Mouse (Mus musculus) splenic B cell, adult 2 months (primary cell): ENCODE data around the gene Lrguk.

Source experiments
- DNase-seq: peaks from one replicate; pipeline ENCODE4 v3.0.0-alpha.2; 2011; ENCODE audit warnings: low read depth, low spot score
- H3K27me3 ChIP-seq: 2 replicates; pipeline ENCODE4 v1.6.1; 2012; ENCODE audit warnings: mild to moderate bottlenecking, low read length, moderate library complexity, mixed read lengths; ENCODE audit not compliant: control insufficient read depth, poor library complexity, insufficient read depth, severe bottlenecking
- H3K36me3 ChIP-seq: 2 replicates; pipeline ENCODE4 v1.6.1; 2012; ENCODE audit warnings: mild to moderate bottlenecking, low read length, moderate library complexity, mixed read lengths; ENCODE audit not compliant: control insufficient read depth, poor library complexity, insufficient read depth, severe bottlenecking

Lrguk gene

GRCm38 (mm10) chr6:34041589-34042280, 12.5 kb downstream of the Lrguk start:
- Histone ChIP-seq H3K36me3 (no peaks in the 10 kb centered on the region), H3K27me3 (no peaks in the 10 kb centered on the region)
- no peak for DNase-seq

GRCm38 (mm10) chr6:34044228-34044811, 15.1 kb downstream of the Lrguk start:
- Histone ChIP-seq H3K36me3 (no peaks in the 10 kb centered on the region), H3K27me3 (no peaks in the 10 kb centered on the region)
- DNase-seq: no peak

- H3K36me3 ChIP-seq: no peaks in the 10 kb centered on the region
- DNase-seq: no peak
- H3K27me3 ChIP-seq: no peaks in the 10 kb centered on the region
Measured at GRCm38 (mm10) chr6:34044846-34045540, 15.7 kb downstream of the Lrguk start.

GRCm38 (mm10) chr6:34046551-34047186, 17.4 kb downstream of the Lrguk start:
- Histone ChIP-seq H3K27me3 (no peaks in the 10 kb centered on the region), H3K36me3 (no peaks in the 10 kb centered on the region)
- no peak for DNase-seq

- Histone ChIP-seq H3K27me3 (no peaks in the 10 kb centered on the region), H3K36me3 (no peaks in the 10 kb centered on the region)
- DNase-seq: no peak
Measured at GRCm38 (mm10) chr6:34049433-34049832, 20.2 kb downstream of the Lrguk start.

GRCm38 (mm10) chr6:34059741-34060140, 30.5 kb downstream of the Lrguk start:
- DNase-seq: no peak
- Histone ChIP-seq H3K36me3 (no peaks in the 10 kb centered on the region), H3K27me3 (no peaks in the 10 kb centered on the region)

GRCm38 (mm10) chr6:34066790-34067189, 37.5 kb downstream of the Lrguk start:
- H3K27me3 ChIP-seq: no peaks in the 10 kb centered on the region
- DNase-seq: no peak
- H3K36me3 ChIP-seq: no peaks in the 10 kb centered on the region

GRCm38 (mm10) chr6:34067271-34067670, 38.0 kb downstream of the Lrguk start:
- no peaks in the 10 kb centered on the region for H3K36me3 ChIP-seq
- H3K27me3 ChIP-seq: no peaks in the 10 kb centered on the region
- no peak for DNase-seq

GRCm38 (mm10) chr6:34071936-34072335, 42.7 kb downstream of the Lrguk start:
- no peaks in the 10 kb centered on the region for H3K36me3 ChIP-seq
- H3K27me3 ChIP-seq: no peaks in the 10 kb centered on the region
- DNase-seq: no peak

GRCm38 (mm10) chr6:34073931-34074442, 44.7 kb downstream of the Lrguk start:
- Histone ChIP-seq H3K27me3 (no peaks in the 10 kb centered on the region), H3K36me3 (no peaks in the 10 kb centered on the region)
- DNase-seq: no peak

GRCm38 (mm10) chr6:34075520-34075919, 46.3 kb downstream of the Lrguk start:
- DNase-seq: no peak
- Histone ChIP-seq H3K36me3 (no peaks in the 10 kb centered on the region), H3K27me3 (no peaks in the 10 kb centered on the region)

GRCm38 (mm10) chr6:34083471-34083870, 54.2 kb downstream of the Lrguk start:
- Histone ChIP-seq H3K27me3 (no peaks in the 10 kb centered on the region), H3K36me3 (no peaks in the 10 kb centered on the region)
- no peak for DNase-seq

GRCm38 (mm10) chr6:34087701-34088100, 58.5 kb downstream of the Lrguk start:
- no peak for DNase-seq
- Histone ChIP-seq H3K27me3 (no peaks in the 10 kb centered on the region), H3K36me3 (no peaks in the 10 kb centered on the region)

GRCm38 (mm10) chr6:34088986-34089385, 59.7 kb downstream of the Lrguk start:
- H3K36me3 ChIP-seq: no peaks in the 10 kb centered on the region
- DNase-seq: no peak
- H3K27me3 ChIP-seq: no peaks in the 10 kb centered on the region

- no peaks in the 10 kb centered on the region for H3K27me3 ChIP-seq
- no peak for DNase-seq
- H3K36me3 ChIP-seq: no peaks in the 10 kb centered on the region
Measured at GRCm38 (mm10) chr6:34091537-34091936, 62.3 kb downstream of the Lrguk start.
